Mouse (Mus musculus) gastrocnemius, postnatal 25 days (tissue): ENCODE results near the gene Dmxl2. TPM values are rescaled to one million over a fixed set of nuclear protein-coding genes. Genes with fewer than 3 reads are reported as not detected.

ENCODE experiments used
- total RNA-seq, 2 experiments: library from RNA; stranded (reverse); gene quantifications; 1 replicate in 1 of 2; 2 replicates in 1 of 2; pipeline ENCODE4 v1.2.3; 2021

Gene Dmxl2
- total RNA-seq, 2 experiments from 2014 or later = 2.7 to 4.0 TPM

Other genes with a start within 250 kb of the Dmxl2 start
- not detected for gene Cyp19a1, start 233.5 kb downstream of the Dmxl2 start, total RNA-seq
- gene Gldn, start 215.1 kb downstream of the Dmxl2 start, total RNA-seq = under 1 TPM; 0.67 to 0.95 TPM
- not detected for gene Sh2d7, start 37.4 kb upstream of the Dmxl2 start, total RNA-seq
- 100 to 1,000 TPM; 101 to 109 TPM for gene Cib2, start 58.6 kb upstream of the Dmxl2 start, total RNA-seq
- 100 to 1,000 TPM; 561 to 568 TPM for gene Idh3a, start 84.7 kb upstream of the Dmxl2 start, total RNA-seq
- under 1 TPM; 0.32 to 0.33 TPM for gene Acsbg1, start 160.2 kb upstream of the Dmxl2 start, total RNA-seq
- 100 to 1,000 TPM in 1 of 2 experiments, 10 to 100 TPM in 1; 62.5 to 147 TPM for gene Dnaja4, start 197.2 kb upstream of the Dmxl2 start, total RNA-seq
- 10 to 100 TPM; 18.0 to 19.1 TPM for gene Wdr61, start 232.9 kb upstream of the Dmxl2 start, total RNA-seq